Mouse (Mus musculus): ENCODE data around the gene Gjb5. TPM values are rescaled to one million over a fixed set of nuclear protein-coding genes. Genes with fewer than 3 reads are reported as not detected.

Gjb5 gene
- polyA plus RNA-seq, 1 experiment from 2014 or later = 0.66 TPM

DNA sequence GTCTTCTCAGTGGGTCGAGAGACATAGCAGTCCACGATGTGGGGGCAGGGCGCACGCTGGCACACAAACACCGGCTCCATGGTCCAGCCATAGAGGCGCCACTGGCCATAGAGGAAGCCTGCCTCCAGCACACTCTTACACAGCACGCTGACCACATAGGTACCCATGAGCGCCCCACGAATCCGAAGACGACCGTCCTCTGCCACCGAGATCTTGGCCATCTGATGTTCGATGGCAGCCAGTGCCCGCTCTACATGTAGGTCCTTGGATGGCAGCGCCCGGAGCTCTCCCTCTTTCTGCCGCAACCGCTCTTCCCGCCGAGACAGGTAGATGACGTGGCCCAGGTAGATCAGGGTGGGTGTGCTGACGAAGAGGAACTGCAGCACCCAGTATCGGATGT lies 45.6 kb downstream of the Gjb5 start:
- DNase-seq (ENCODE audit: low spot score) = no peak
- WGBS = 65% methylated on average over 24 of the region's 24 CpGs
- H3K9ac ChIP-seq (ENCODE audit: low read depth, low read length) = no peak overlapping the region
- H3K9me3 ChIP-seq (ENCODE audit: control insufficient read depth, low read length) = no peaks in the 10 kb centered on the region
- H3K27me3 ChIP-seq (ENCODE audit: control insufficient read depth, insufficient read depth, low read length) = peaks cover 14% of the 10 kb centered on the region
- no peaks in the 10 kb centered on the region for H3K4me1 ChIP-seq (replicated peaks; ENCODE audit: control insufficient read depth, insufficient read depth, low read length)
- H3K4me2 ChIP-seq (replicated peaks; ENCODE audit: low read depth, low read length) = no peak overlapping the region
- H3K4me3 ChIP-seq (ENCODE audit: low read depth, low read length) = no peak overlapping the region
- H3K27ac ChIP-seq (ENCODE audit: low read depth, low read length) = no peak overlapping the region
- ATAC-seq (ENCODE audit: low FRiP score) = no peak
- H3K36me3 ChIP-seq (ENCODE audit: control insufficient read depth, insufficient read depth, low read length) = no peaks in the 10 kb centered on the region

DNA sequence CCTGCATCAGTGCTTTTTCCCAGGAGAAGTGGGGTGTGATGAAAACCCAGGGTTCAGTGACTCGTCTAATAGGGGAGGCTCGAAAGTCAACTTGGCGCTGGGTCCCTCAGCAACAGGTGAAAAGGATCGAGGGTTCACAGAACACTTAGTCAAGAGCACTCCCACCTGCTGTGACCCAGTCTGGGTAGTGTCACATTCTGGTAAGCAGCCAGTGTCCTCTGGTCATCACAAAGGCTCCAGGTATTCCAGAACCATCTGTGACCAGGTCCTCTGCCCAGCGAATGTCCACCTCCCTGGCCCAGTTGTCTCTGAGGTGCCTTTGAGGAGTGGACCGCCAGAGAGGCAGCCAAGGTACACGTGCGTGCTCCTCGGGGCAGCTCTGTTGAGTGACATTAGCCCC lies 46.4 kb downstream of the Gjb5 start:
- DNase-seq (ENCODE audit: low spot score) (no peak), ATAC-seq (ENCODE audit: low FRiP score) (no peak)
- no peak overlapping the region for H3K4me2 ChIP-seq (replicated peaks; ENCODE audit: low read depth, low read length)
- H3K9me3 ChIP-seq (ENCODE audit: control insufficient read depth, low read length) = no peaks in the 10 kb centered on the region
- H3K9ac ChIP-seq (ENCODE audit: low read depth, low read length) = no peak overlapping the region
- no peaks in the 10 kb centered on the region for H3K4me1 ChIP-seq (replicated peaks; ENCODE audit: control insufficient read depth, insufficient read depth, low read length)
- no peak overlapping the region for H3K4me3 ChIP-seq (ENCODE audit: low read depth, low read length)
- H3K27me3 ChIP-seq (ENCODE audit: control insufficient read depth, insufficient read depth, low read length) = peaks cover 14% of the 10 kb centered on the region
- no peaks in the 10 kb centered on the region for H3K36me3 ChIP-seq (ENCODE audit: control insufficient read depth, insufficient read depth, low read length)
- H3K27ac ChIP-seq (ENCODE audit: low read depth, low read length) = no peak overlapping the region
- 62% methylated on average over 9 of the region's 9 CpGs for WGBS

DNA sequence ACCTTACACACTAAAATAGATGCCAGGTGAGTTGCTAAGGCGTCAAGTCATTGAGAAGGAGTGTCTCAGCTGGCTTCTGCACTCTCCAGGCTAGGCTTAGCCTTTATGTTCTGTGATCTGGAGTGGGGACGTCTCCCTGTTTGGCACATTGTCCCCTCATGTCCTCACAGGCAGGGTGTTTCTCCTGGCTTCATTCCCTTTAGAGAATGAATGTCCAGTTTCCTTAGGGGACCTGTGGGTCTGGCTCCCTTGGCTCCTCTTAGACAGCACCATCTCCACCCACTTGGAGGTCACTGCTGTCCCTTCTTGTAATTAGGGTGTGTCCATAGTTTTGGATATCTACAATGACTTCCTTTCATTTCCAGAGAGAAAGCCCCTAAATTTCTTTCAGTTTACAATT lies 51.1 kb downstream of the Gjb5 start:
- WGBS = 72% methylated on average over 2 of the region's 2 CpGs
- Histone ChIP-seq H3K4me1 (replicated peaks; ENCODE audit: control insufficient read depth, insufficient read depth, low read length) (no peaks in the 10 kb centered on the region), H3K9me3 (ENCODE audit: control insufficient read depth, low read length) (no peaks in the 10 kb centered on the region), H3K27ac (ENCODE audit: low read depth, low read length) (no peak overlapping the region), H3K4me2 (replicated peaks; ENCODE audit: low read depth, low read length) (no peak overlapping the region), H3K4me3 (ENCODE audit: low read depth, low read length) (no peak overlapping the region), H3K9ac (ENCODE audit: low read depth, low read length) (no peak overlapping the region), H3K36me3 (ENCODE audit: control insufficient read depth, insufficient read depth, low read length) (no peaks in the 10 kb centered on the region), H3K27me3 (ENCODE audit: control insufficient read depth, insufficient read depth, low read length) (no peaks in the 10 kb centered on the region; the same call in 1 of the 2 replicates)
- ATAC-seq (ENCODE audit: low FRiP score) (no peak), DNase-seq (ENCODE audit: low spot score) (no peak)

Other genes starting within 250 kb of the Gjb5 start
- 14.0 and 14.2 TPM in 2 replicates for gene Tmem35b, start 234.5 kb downstream of the Gjb5 start, polyA plus RNA-seq (2014; fragmentation: Nextera tagmentation; extraction: Ambion mirVana)
- gene Dlgap3, start 189.0 kb downstream of the Gjb5 start, polyA plus RNA-seq (2014; fragmentation: Nextera tagmentation; extraction: Ambion mirVana) = 6.7 and 7.1 TPM in 2 replicates
- 59.3 and 59.7 TPM in 2 replicates for gene Smim12, start 114.4 kb downstream of the Gjb5 start, polyA plus RNA-seq (2014; fragmentation: Nextera tagmentation; extraction: Ambion mirVana)
- gene Gja4, start 44.1 kb downstream of the Gjb5 start, polyA plus RNA-seq (2014; fragmentation: Nextera tagmentation; extraction: Ambion mirVana) = 13.5 and 14.0 TPM in 2 replicates
- 0.77 and 1.7 TPM in 2 replicates for gene Gjb3, start 27.3 kb downstream of the Gjb5 start, polyA plus RNA-seq (2014; fragmentation: Nextera tagmentation; extraction: Ambion mirVana)
- 0.24 and 0.39 TPM in 2 replicates for gene Gjb4, start 4.1 kb downstream of the Gjb5 start, polyA plus RNA-seq (2014; fragmentation: Nextera tagmentation; extraction: Ambion mirVana)

Measured in hindbrain, embryonic 11.5 days (tissue).